Comparison of ENCODE assay signal across 8 mouse cellular contexts in genomic region chr17:26676252-26676615, GRCm38 (mm10). TPM values are rescaled to one million over a fixed set of nuclear protein-coding genes. Genes with fewer than 3 reads are reported as not detected.
DNase-seq lines count a peak whose midpoint lies in the region; ATAC-seq lines count a peak whose summit lies in the region.

No protein-coding gene starts in this region.

- peak overlapping the region; percentile 82 for H3K4me2 ChIP-seq in heart, embryonic 16.5 days (ENCODE audit: low read depth, low read length)
- H3K4me2 ChIP-seq in liver, embryonic 15.5 days, result peak overlapping the region; percentile 85
- H3K4me2 ChIP-seq in neural tube, embryonic 12.5 days (replicated peaks), result peak overlapping the region; percentile 72

- ATAC-seq in CD4-positive, CD25-positive, alpha-beta regulatory T cell, adult 4 months, result peak; percentile 97
- peak; percentile 91 for ATAC-seq in heart, embryonic 16.5 days (replicated peaks; ENCODE audit: extremely low read depth, insufficient read depth, low FRiP score)
- peak; percentile 85 for ATAC-seq in liver, embryonic 15.5 days (ENCODE audit: insufficient read depth)
- peak; percentile 94 for ATAC-seq in neural tube, embryonic 12.5 days (ENCODE audit: low FRiP score, low read depth)

- H3K27me3 ChIP-seq in forebrain, embryonic 10.5 days (ENCODE audit: poor library complexity, severe bottlenecking), result no peaks in the 10 kb centered on the region
- no peaks in the 10 kb centered on the region for H3K27me3 ChIP-seq in heart, embryonic 16.5 days (ENCODE audit: control insufficient read depth, insufficient read depth, low read length)
- peaks cover 32% of the 10 kb centered on the region for H3K27me3 ChIP-seq in liver, embryonic 15.5 days
- no peaks in the 10 kb centered on the region for H3K27me3 ChIP-seq in neural tube, embryonic 12.5 days (replicated peaks)

- peak overlapping the region; percentile 91 for H3K9ac ChIP-seq in heart, embryonic 16.5 days (ENCODE audit: low read length)
- peak overlapping the region; percentile 87 for H3K9ac ChIP-seq in liver, embryonic 15.5 days
- peak overlapping the region; percentile 70 for H3K9ac ChIP-seq in neural tube, embryonic 12.5 days

- H3K27ac ChIP-seq in forebrain, embryonic 10.5 days, result peak overlapping the region; percentile 86
- peak overlapping the region; percentile 96 for H3K27ac ChIP-seq in heart, embryonic 16.5 days (ENCODE audit: low read length)
- H3K27ac ChIP-seq in liver, embryonic 15.5 days (replicated peaks), result peak overlapping the region; percentile 96
- H3K27ac ChIP-seq in neural tube, embryonic 12.5 days, result peak overlapping the region; percentile 33

- H3K4me3 ChIP-seq in forebrain, embryonic 10.5 days, result peak overlapping the region; percentile 96
- peak overlapping the region; percentile 91 for H3K4me3 ChIP-seq in heart, embryonic 16.5 days (ENCODE audit: low read length)
- H3K4me3 ChIP-seq in liver, embryonic 15.5 days (replicated peaks), result peak overlapping the region; percentile 89
- peak overlapping the region; percentile 71 for H3K4me3 ChIP-seq in neural tube, embryonic 12.5 days

- WGBS in forebrain, embryonic 10.5 days, result under 1% methylated on average over 30 of the region's 30 CpGs
- under 1% methylated on average over 30 of the region's 30 CpGs for WGBS in heart, embryonic 16.5 days
- WGBS in liver, embryonic 15.5 days (ENCODE audit: insufficient replicate concordance), result under 1% methylated on average over 30 of the region's 30 CpGs
- WGBS in neural tube, embryonic 12.5 days, result under 1% methylated on average over 30 of the region's 30 CpGs

- peak; percentile 90 for DNase-seq in c-Kit-negative CD71-positive TER-119-positive erythroid progenitor cells, embryonic 14.5 days (ENCODE audit: low read depth, low spot score)
- peak; percentile 87 for DNase-seq in forebrain, embryonic 10.5 days (ENCODE audit: extremely low spot score, low spot score)
- peak; percentile 94 to 96 for DNase-seq in kidney, postnatal 36 days
- DNase-seq in telencephalon, adult 2 months (ENCODE audit: low read depth, low spot score), result peak; percentile 86

- H3K36me3 ChIP-seq in forebrain, embryonic 10.5 days (replicated peaks), result peaks cover 4% of the 10 kb centered on the region
- H3K36me3 ChIP-seq in heart, embryonic 16.5 days (ENCODE audit: control insufficient read depth, insufficient read depth), result peaks cover 9% of the 10 kb centered on the region; the same call in 1 of the 2 replicates
- peaks cover 8% of the 10 kb centered on the region for H3K36me3 ChIP-seq in liver, embryonic 15.5 days (replicated peaks)
- H3K36me3 ChIP-seq in neural tube, embryonic 12.5 days, result no peaks in the 10 kb centered on the region

- peaks cover 16% of the 10 kb centered on the region for H3K4me1 ChIP-seq in forebrain, embryonic 10.5 days
- peaks cover 18% of the 10 kb centered on the region for H3K4me1 ChIP-seq in heart, embryonic 16.5 days (ENCODE audit: control insufficient read depth, insufficient read depth, low read length)
- H3K4me1 ChIP-seq in liver, embryonic 15.5 days (replicated peaks), result peaks cover 49% of the 10 kb centered on the region
- peaks cover 15% of the 10 kb centered on the region; the same call in 1 of the 2 replicates for H3K4me1 ChIP-seq in neural tube, embryonic 12.5 days

- H3K9me3 ChIP-seq in forebrain, embryonic 10.5 days, result no peaks in the 10 kb centered on the region
- peaks cover under 1% of the 10 kb centered on the region; the same call in 1 of the 2 replicates for H3K9me3 ChIP-seq in heart, embryonic 16.5 days (replicated peaks; ENCODE audit: control insufficient read depth, low read length)
- H3K9me3 ChIP-seq in liver, embryonic 15.5 days (replicated peaks), result no peaks in the 10 kb centered on the region
- H3K9me3 ChIP-seq in neural tube, embryonic 12.5 days, result no peaks in the 10 kb centered on the region

RNA-seq across cellular contexts. Expression of gene Atp6v0e, which starts 13.2 kb away (rescaled TPM):
- polyA plus RNA-seq in CD4-positive, CD25-positive, alpha-beta regulatory T cell, adult 4 months (2017; shearing (Covaris generic)), result 100 to 1,000 TPM; 354 to 386 TPM
- 104 and 109 TPM in 2 replicates for polyA plus RNA-seq in forebrain, embryonic 10.5 days (2016; fragmentation: Nextera tagmentation; extraction: Ambion mirVana)
- polyA plus RNA-seq in heart, embryonic 16.5 days (2015; fragmentation: Nextera tagmentation; extraction: Ambion mirVana), result 216 and 249 TPM in 2 replicates
- polyA plus RNA-seq in liver, embryonic 15.5 days (2015; fragmentation: Nextera tagmentation; extraction: Ambion mirVana), result 141 and 154 TPM in 2 replicates
- polyA plus RNA-seq in neural tube, embryonic 12.5 days (2016; fragmentation: Nextera tagmentation; extraction: Ambion mirVana), result 109 and 112 TPM in 2 replicates

RNA-seq across cellular contexts. Expression of gene Crebrf, which starts 39.2 kb away (rescaled TPM):
- 10 to 100 TPM; 60.7 to 69.8 TPM for polyA plus RNA-seq in CD4-positive, CD25-positive, alpha-beta regulatory T cell, adult 4 months (2017; shearing (Covaris generic))
- polyA plus RNA-seq in forebrain, embryonic 10.5 days (2016; fragmentation: Nextera tagmentation; extraction: Ambion mirVana), result 1.7 and 2.5 TPM in 2 replicates
- polyA plus RNA-seq in heart, embryonic 16.5 days (2015; fragmentation: Nextera tagmentation; extraction: Ambion mirVana), result 5.9 and 6.4 TPM in 2 replicates
- polyA plus RNA-seq in liver, embryonic 15.5 days (2015; fragmentation: Nextera tagmentation; extraction: Ambion mirVana), result 4.2 and 4.7 TPM in 2 replicates
- 5.0 and 7.9 TPM in 2 replicates for polyA plus RNA-seq in neural tube, embryonic 12.5 days (2016; fragmentation: Nextera tagmentation; extraction: Ambion mirVana)

Comparison
In these comparisons a context has a peak if more than half of its experiments do, and no peak if none do; other contexts are left out.
1. Peak in every context shown above with its lines: DNase-seq, ATAC-seq, H3K4me3 ChIP-seq and H3K27ac ChIP-seq.
2. H3K27ac ChIP-seq: peak in every context shown above with its lines; median percentile 96 in heart, embryonic 16.5 days; 96 in liver, embryonic 15.5 days; 86 in forebrain, embryonic 10.5 days; 33 in neural tube, embryonic 12.5 days.